In genomic region chr6:108214294-108214925, GRCm38 (mm10) we compare ENCODE assay signal across 8 mouse cellular contexts. TPM values are rescaled to one million over a fixed set of nuclear protein-coding genes. Genes with fewer than 3 reads are reported as not detected.
DNase-seq lines count a peak whose midpoint lies in the region; ATAC-seq and TF ChIP-seq lines count a peak whose summit lies in the region.

No protein-coding gene starts in this region.

- peak overlapping the region; percentile 53; the same call in 1 of the 2 replicates for H3K9ac ChIP-seq in hindbrain, embryonic 14.5 days
- no peak overlapping the region for H3K9ac ChIP-seq in midbrain, embryonic 15.5 days

- no peaks in the 10 kb centered on the region for H3K27me3 ChIP-seq in kidney, adult 2 months (replicated peaks; ENCODE audit: control insufficient read depth, insufficient read depth, low read length)
- peaks cover 3% of the 10 kb centered on the region; the same call in 1 of the 2 replicates for H3K27me3 ChIP-seq in hindbrain, embryonic 14.5 days (ENCODE audit: control insufficient read depth, insufficient read depth, low read length)
- H3K27me3 ChIP-seq in midbrain, embryonic 15.5 days (replicated peaks), result peaks cover 7% of the 10 kb centered on the region; the same call in 1 of the 2 replicates

- H3K4me2 ChIP-seq in hindbrain, embryonic 14.5 days (replicated peaks), result peak overlapping the region; percentile 89
- peak overlapping the region; percentile 99 for H3K4me2 ChIP-seq in midbrain, embryonic 15.5 days

- TF ChIP-seq POLR2A in kidney, adult 2 months (IDR thresholded peaks at IDR 0.05; ENCODE audit: low read depth, low read length), result no peak

- H3K9me3 ChIP-seq in hindbrain, embryonic 14.5 days (ENCODE audit: control insufficient read depth, low read length), result no peaks in the 10 kb centered on the region
- H3K9me3 ChIP-seq in midbrain, embryonic 15.5 days, result no peaks in the 10 kb centered on the region

- H3K27ac ChIP-seq in kidney, adult 2 months (ENCODE audit: insufficient read depth, low read depth, low read length), result peak overlapping the region; percentile 68
- H3K27ac ChIP-seq in hindbrain, embryonic 14.5 days, result no peak overlapping the region
- no peak overlapping the region for H3K27ac ChIP-seq in midbrain, embryonic 15.5 days

- no peak for ATAC-seq in hindbrain, embryonic 14.5 days (ENCODE audit: low FRiP score)
- ATAC-seq in midbrain, embryonic 15.5 days (replicated peaks), result no peak

- TF ChIP-seq CTCF in kidney, adult 2 months (conservative IDR thresholded peaks at IDR 0.05; ENCODE audit: insufficient read depth, insufficient read length, low read depth, low read length), result no peak

- peak overlapping the region; percentile 57 for H3K4me3 ChIP-seq in kidney, adult 2 months (ENCODE audit: insufficient read depth, low read depth, low read length)
- peak overlapping the region; percentile 57 for H3K4me3 ChIP-seq in hindbrain, embryonic 14.5 days (replicated peaks; ENCODE audit: low read length)
- H3K4me3 ChIP-seq in midbrain, embryonic 15.5 days, result peak overlapping the region; percentile 84

- peaks cover 2% of the 10 kb centered on the region; the same call in 1 of the 2 replicates for H3K36me3 ChIP-seq in kidney, adult 2 months (ENCODE audit: control insufficient read depth, insufficient read depth, low read length)
- no peaks in the 10 kb centered on the region for H3K36me3 ChIP-seq in hindbrain, embryonic 14.5 days (replicated peaks; ENCODE audit: control insufficient read depth, insufficient read depth)
- no peaks in the 10 kb centered on the region for H3K36me3 ChIP-seq in midbrain, embryonic 15.5 days (replicated peaks)

- peaks cover 26% of the 10 kb centered on the region for H3K4me1 ChIP-seq in kidney, adult 2 months (ENCODE audit: control insufficient read depth, insufficient read depth, low read length)
- peaks cover 9% of the 10 kb centered on the region for H3K4me1 ChIP-seq in hindbrain, embryonic 14.5 days (replicated peaks; ENCODE audit: control insufficient read depth, insufficient read depth, low read length)
- peaks cover 5% of the 10 kb centered on the region; the same call in 1 of the 2 replicates for H3K4me1 ChIP-seq in midbrain, embryonic 15.5 days

- DNase-seq in kidney, adult 2 months, result no peak
- no peak for DNase-seq in kidney, postnatal 4 days
- DNase-seq in T-cell, adult 2 months (ENCODE audit: low spot score), result peak; percentile 22
- DNase-seq in hindbrain, embryonic 14.5 days (ENCODE audit: low spot score), result no peak
- no peak for DNase-seq in left cerebral cortex, adult 8-10 months (ENCODE audit: low spot score in 2 of 2)
- DNase-seq in gastrocnemius, postnatal 4 days (ENCODE audit: low spot score in 2 of 2), result no peak
- no peak for DNase-seq in frontal cortex, adult 2 months (ENCODE audit: extremely low spot score in 1 of 2, low spot score in 1 of 2)

- WGBS in kidney, adult 2 months, result 6% methylated on average over 10 of the region's 10 CpGs
- WGBS in hindbrain, embryonic 14.5 days, result 12% methylated on average over 10 of the region's 10 CpGs
- WGBS in midbrain, embryonic 15.5 days, result 14% methylated on average over 10 of the region's 10 CpGs

RNA-seq across cellular contexts. Expression of gene Itpr1, which starts 1.5 kb away (rescaled TPM):
- polyA plus RNA-seq in kidney, adult 2 months (2012; rRNA removed), result 68.2 and 74.5 TPM in 2 replicates
- 6.5 TPM in 2 replicates for polyA plus RNA-seq in hindbrain, embryonic 14.5 days (2014; fragmentation: Nextera tagmentation; extraction: Ambion mirVana)
- 3.9 and 4.7 TPM in 2 replicates for polyA plus RNA-seq in midbrain, embryonic 15.5 days (2015; fragmentation: Nextera tagmentation; extraction: Ambion mirVana)
- 100 to 1,000 TPM; 444 to 572 (median 514) TPM for total RNA-seq in left cerebral cortex, adult 8-10 months (2022)
- total RNA-seq in gastrocnemius, postnatal 4 days (2021), result 10 to 100 TPM; 34.0 to 35.5 TPM
- polyA plus RNA-seq in frontal cortex, adult 2 months (2012; rRNA removed), result 113 and 128 TPM in 2 replicates

RNA-seq across cellular contexts. Expression of gene Sumf1, which starts 29.0 kb away (rescaled TPM):
- 37.6 and 46.0 TPM in 2 replicates for polyA plus RNA-seq in kidney, adult 2 months (2012; rRNA removed)
- polyA plus RNA-seq in hindbrain, embryonic 14.5 days (2014; fragmentation: Nextera tagmentation; extraction: Ambion mirVana), result 12.0 and 13.5 TPM in 2 replicates
- polyA plus RNA-seq in midbrain, embryonic 15.5 days (2015; fragmentation: Nextera tagmentation; extraction: Ambion mirVana), result 11.0 and 11.4 TPM in 2 replicates
- total RNA-seq in left cerebral cortex, adult 8-10 months (2022), result 10 to 100 TPM; 23.3 to 26.6 (median 24.4) TPM
- 10 to 100 TPM; 16.8 to 19.4 TPM for total RNA-seq in gastrocnemius, postnatal 4 days (2021)
- polyA plus RNA-seq in frontal cortex, adult 2 months (2012; rRNA removed), result 15.9 and 18.7 TPM in 2 replicates
